Mouse (Mus musculus) urinary bladder, postnatal 25 days (tissue): ENCODE measurements at regions not wholly inside any gene's neighbourhood (a gene's known extent, or its start where the extent isn't known, plus 50 kb on each side); places are given as distances from the start of the nearest gene placed in this dataset.

Experiments
- DNase-seq: peaks from one replicate; pipeline ENCODE4 v3.0.0; 2022; ENCODE audit warnings: low spot score

DNA sequence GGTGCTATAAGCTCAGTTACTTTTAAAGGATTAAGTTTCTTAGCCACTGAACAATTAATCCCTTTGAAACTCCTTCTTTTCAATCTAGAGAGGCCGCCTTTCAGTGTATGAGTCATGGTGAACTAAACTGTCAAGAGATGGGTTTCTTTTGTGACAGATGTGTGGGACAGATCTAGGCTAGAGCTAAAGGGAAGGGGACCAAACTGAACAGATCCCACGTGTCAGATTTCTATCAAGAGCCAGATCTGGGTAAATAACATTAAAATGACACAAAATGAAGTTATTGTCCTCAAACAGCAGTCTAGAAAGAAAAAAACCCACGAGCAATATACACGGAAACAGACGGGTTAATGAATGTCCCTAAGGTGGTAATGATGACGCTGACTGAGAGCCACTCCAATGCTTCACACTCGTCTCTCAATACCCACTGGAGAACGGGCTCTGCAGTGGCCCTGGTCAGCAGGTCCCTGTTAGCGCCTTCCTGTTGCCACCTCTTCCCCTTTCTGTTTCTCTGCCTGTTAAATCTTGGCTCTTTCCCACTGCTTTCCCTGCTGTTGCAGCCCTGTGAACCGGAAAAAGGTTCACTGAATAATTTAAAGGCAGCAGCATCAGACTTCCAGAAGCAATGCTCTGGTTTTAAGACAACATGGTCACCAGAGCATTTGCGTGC lies 52.7 kb upstream of the Rab3gap2 start:
- DNase-seq, result no peak

GRCm38 (mm10) chr1:185150431-185151129 lies 53.3 kb upstream of the Rab3gap2 start:
- DNase-seq, result no peak

GRCm38 (mm10) chr1:185144791-185145190 lies 59.1 kb upstream of the Rab3gap2 start:
- no peak for DNase-seq

DNA sequence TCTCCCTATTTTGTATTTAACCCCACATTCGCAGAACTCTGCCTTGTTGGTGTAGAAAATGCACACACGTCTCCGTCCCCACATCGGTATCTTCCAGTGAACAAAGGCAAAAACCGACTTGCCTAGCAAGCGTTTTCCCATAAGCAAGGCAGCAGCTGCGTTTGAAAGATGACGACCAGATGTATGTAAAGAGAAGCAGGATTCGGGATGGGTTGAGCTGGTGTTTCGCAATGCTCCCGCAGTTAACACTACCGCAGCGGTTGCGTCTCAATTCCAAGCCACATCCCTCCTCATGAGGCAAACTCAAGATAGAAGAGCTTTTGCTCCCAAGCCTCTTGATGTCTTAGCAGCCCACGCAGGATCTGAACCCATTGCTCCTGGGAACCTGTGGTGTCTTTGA lies 59.9 kb upstream of the Rab3gap2 start:
- no peak for DNase-seq

GRCm38 (mm10) chr1:185140317-185140716 lies 63.6 kb upstream of the Rab3gap2 start:
- DNase-seq, result no peak

GRCm38 (mm10) chr1:185128209-185128608 lies 75.7 kb upstream of the Rab3gap2 start:
- no peak for DNase-seq

- DNase-seq, result no peak
Measured at GRCm38 (mm10) chr1:185125737-185126286, 78.1 kb upstream of the Rab3gap2 start.

GRCm38 (mm10) chr1:185121552-185121951 lies 82.4 kb upstream of the Rab3gap2 start:
- DNase-seq, result no peak

DNA sequence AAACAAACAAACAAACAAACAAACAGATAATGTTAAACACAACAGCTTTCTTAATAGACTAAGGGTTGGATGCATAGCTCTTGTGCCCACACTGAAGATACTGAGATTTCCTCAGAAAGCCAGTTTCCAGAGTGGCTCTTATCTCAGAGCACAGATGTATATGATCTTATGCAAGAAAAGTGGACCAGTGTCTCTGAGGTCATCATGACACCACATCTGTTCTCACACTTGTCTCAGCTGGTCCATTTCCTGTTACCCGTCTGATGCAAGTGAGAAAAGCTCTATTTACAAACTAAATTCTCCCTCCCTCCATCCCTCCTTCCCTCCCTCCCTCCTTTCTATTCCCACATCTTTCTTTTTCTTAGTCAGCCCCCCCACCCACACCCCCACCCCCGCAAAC lies 83.5 kb upstream of the Rab3gap2 start:
- no peak for DNase-seq

DNA sequence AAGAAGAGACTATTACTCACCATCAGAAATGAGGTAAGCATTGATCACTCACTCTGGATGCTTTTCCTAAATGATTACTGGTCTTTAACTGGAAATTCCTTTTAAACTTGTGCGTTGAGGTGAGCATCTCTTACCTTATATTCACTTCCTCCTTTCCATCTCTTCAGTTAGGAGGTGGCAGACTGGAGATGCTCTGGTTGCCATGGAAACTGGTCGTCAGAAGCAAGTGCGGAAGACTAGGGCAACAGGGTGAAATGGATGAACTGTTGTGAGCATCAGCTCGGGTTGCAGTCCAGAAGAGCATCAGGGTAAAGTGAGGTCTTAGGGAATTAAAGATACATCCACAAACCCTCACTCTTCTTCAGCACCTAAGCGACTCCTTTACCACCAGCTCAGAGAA lies 86.2 kb upstream of the Rab3gap2 start:
- no peak for DNase-seq

- DNase-seq, result no peak
Measured at GRCm38 (mm10) chr1:185113687-185114086, 90.2 kb upstream of the Rab3gap2 start.

DNA sequence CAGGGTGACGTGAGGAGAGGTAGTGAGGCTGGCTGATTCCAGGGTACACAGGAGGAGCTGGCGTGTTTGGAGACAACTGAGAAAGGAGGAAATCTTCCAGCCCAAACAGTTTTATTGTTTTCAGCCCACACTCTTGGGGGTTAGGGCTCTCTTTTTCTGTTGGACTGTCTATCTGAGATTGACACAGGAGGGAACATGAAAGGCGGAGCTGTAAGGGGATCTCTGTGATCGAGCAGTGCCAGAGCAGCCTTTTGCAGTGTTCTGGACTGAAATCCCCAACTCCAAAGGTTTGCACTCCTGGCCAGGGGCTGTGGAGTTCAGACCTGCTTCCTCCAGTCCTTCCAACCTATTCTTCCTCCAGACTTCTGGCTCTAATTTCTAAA lies 91.9 kb upstream of the Rab3gap2 start:
- DNase-seq, result no peak

DNA sequence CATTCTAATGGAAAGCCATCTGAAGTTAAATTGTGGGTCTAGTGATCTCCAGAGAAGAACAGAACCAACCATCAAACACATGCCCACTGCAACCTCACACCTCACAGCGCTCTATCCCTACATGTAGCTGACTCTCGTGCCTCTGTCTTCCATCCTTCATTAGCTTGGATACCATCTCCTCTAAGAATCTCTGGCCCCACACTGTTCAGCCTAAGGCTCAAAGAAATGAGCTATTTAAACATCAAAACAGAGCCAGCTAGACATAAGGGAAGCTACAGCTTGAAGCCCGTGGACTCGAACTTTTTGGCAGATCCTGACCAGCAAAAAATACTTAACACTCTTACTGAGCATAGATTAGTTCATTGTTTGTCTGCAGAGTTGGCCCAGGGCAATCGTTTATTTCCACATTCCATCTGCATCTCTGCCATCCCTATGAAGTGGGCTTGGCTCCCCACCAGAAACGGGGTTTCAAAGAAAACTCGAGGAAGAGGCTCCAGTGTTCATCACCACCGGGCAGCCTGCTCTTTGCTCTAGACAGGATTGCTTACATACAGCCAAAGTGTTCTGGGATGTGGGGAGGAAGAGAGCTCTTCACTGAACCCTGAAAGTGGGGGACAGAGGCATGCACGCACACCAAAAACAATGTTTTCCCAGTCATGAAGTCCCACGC lies 92.4 kb upstream of the Rab3gap2 start:
- DNase-seq, result no peak

- no peak for DNase-seq
Measured at GRCm38 (mm10) chr1:185104945-185105884, 98.7 kb upstream of the Rab3gap2 start.

- DNase-seq, result no peak
Measured at GRCm38 (mm10) chr1:185103803-185104202, 100.1 kb upstream of the Rab3gap2 start.

GRCm38 (mm10) chr1:185098975-185099958 lies 99.9 kb upstream of the Mark1 start:
- no peak for DNase-seq

- DNase-seq, result no peak
Measured at GRCm38 (mm10) chr1:185098195-185098974, 99.0 kb upstream of the Mark1 start.

- no peak for DNase-seq
Measured at GRCm38 (mm10) chr1:185096741-185097140, 97.4 kb upstream of the Mark1 start.

- no peak for DNase-seq
Measured at GRCm38 (mm10) chr1:185092757-185093156, 93.4 kb upstream of the Mark1 start.
